Mouse (Mus musculus) CD4-positive helper T cell, adult 2 months (primary cell): Measurements from ENCODE around the gene Csde1.

Source experiments
- DNase-seq: peaks from one replicate; pipeline ENCODE4 v3.0.0-alpha.2; 2012; ENCODE audit warnings: low read depth, missing footprints, low spot score

Gene Csde1

DNA sequence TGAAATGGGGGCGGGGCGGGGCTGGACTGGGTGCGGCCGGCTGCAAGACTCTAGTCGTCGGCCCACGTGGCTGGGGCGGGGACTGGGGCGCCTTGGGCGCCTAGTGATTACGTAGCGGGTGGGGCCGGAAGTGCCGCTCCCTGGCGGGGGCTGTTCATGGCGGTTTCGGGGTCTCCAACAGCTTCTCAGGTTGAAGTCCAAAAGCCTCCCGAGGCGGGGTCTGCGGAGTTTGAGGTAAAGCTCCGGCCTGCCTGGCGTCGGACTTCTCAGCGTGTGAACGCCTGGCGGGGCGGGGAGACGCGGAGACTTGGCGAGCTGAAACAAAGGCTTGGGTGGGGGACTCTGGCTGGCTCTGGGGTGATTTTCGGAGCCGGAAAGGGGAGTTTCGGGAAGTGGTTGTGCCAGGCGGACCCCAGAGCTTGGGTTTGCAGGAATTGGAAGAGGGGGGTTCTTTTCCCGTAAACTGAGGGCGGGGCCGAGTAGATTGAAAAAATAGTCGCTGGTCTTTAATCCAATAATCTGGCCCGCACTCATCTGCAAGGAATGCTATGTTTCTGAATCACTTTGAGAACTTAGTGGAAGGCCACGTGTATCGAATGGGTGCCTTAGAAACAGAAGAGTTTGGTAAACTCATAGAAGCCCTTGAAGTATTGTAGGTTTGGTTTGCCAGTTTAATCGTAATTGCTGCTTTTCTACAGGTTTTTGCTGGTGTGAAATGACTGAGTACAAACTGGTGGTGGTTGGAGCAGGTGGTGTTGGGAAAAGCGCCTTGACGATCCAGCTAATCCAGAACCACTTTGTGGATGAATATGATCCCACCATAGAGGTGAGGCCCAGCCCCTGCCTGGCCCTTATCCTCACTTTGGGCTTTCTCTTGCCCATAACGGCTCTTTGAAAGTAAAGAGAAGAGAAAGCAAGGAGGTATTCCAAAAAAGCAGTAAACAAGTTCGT lies 38.3 kb downstream of the Csde1 start, which contains the start of gene Nras:
TSS of gene Nras (plus strand) at position 79 of the 951 bp plus-strand sequence.
- peak; percentile 94 for DNase-seq

- no peak for DNase-seq
These were observed 46.7 kb downstream of the Csde1 start for GRCm38 (mm10) chr3:103066927-103067326.

GRCm38 (mm10) chr3:103068971-103069370 lies 48.7 kb downstream of the Csde1 start:
- DNase-seq, result no peak

DNA sequence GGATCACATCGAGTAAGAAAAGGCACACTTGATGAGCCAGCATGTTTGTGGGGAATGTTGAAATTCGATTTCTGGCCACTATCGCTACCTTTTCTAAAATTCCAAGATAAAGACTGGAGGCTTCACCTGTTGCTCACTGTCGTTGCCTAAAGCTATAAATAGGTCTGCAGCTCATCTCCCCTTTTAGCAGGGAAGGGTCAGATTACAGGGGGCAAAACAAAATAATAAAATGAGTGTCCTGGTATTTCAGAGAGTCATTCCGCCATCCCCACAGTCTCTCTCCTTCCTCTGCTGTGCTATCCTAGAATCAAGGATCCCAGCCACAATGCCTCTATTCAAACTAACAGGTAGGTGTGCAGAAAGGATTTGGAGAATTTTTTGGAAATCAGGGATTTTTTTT lies 53.5 kb downstream of the Csde1 start, which contains the start of gene Ampd1:
TSS of gene Ampd1 (plus strand) at position 244 of the 400 bp plus-strand sequence.
- no peak for DNase-seq

- no peak for DNase-seq
These were observed 55.6 kb downstream of the Csde1 start for GRCm38 (mm10) chr3:103075871-103076270.

DNA sequence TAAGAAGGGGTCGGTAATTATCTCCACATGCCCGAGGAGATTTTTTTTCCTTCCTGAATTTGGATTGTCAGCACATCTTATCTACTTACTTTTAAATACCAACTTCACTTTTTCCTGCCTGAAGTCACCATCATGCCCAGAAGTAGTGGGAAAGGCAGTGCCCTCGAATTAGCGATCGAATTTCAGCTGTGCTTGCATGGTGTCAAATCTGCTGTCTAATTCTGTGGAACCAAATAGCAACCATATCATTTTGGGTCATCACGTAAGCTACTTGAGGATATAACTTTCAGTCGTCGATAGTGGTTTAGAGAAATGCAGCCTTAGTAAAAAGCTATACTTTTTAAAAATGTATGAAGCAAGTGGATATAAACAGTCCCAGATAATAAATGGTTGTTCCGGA lies 56.2 kb downstream of the Csde1 start:
- DNase-seq, result no peak

GRCm38 (mm10) chr3:103079301-103079700 lies 59.1 kb downstream of the Csde1 start:
- DNase-seq, result no peak

GRCm38 (mm10) chr3:103081051-103081450 lies 60.8 kb downstream of the Csde1 start:
- no peak for DNase-seq

GRCm38 (mm10) chr3:103081861-103082453 lies 61.7 kb downstream of the Csde1 start:
- no peak for DNase-seq

DNA sequence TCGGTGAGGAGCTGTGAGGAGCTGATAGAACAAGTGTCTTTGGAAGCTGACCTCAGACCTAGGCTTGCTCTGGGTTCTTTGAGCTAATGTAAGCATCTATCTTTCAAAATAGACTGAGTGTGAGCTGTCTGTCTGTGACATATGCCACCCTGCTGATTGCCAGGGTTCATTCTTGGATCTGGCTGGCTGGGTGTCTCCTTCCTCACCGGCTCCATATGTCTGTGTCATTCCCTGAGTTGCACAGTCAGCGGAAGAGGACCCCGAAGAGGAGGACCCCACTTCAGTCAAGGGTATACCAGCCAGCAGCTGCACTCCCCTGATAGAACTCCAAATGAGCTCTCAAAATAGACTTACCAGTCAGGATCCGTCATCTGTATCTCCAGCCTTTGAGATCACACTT lies 62.5 kb downstream of the Csde1 start:
- DNase-seq, result no peak

GRCm38 (mm10) chr3:103085986-103086385 lies 65.8 kb downstream of the Csde1 start:
- no peak for DNase-seq

- peak; percentile 79 for DNase-seq
These were observed 71.5 kb downstream of the Csde1 start for GRCm38 (mm10) chr3:103091753-103092152.

DNA sequence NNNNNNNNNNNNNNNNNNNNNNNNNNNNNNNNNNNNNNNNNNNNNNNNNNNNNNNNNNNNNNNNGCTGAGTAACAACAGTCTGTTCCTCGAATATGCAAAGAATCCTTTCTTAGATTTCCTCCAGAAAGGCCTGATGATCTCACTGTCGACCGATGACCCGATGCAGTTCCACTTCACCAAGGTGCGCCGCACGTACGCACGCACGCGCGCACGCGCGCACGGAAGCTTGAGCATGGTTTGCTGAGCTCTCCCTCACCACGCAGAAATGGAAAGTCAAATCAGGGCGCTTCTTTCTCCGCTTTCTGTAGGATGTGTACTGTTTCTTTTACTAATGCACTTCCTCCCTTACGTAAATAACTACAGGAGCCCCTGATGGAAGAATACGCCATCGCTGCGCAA lies 78.4 kb downstream of the Csde1 start:
- DNase-seq, result no peak

GRCm38 (mm10) chr3:103099667-103100066 lies 79.4 kb downstream of the Csde1 start:
- peak; percentile 34 for DNase-seq

GRCm38 (mm10) chr3:103100735-103101134 lies 80.5 kb downstream of the Csde1 start:
- peak; percentile 53 for DNase-seq

- DNase-seq, result no peak
These were observed 81.0 kb downstream of the Csde1 start for GRCm38 (mm10) chr3:103101194-103101593.

DNA sequence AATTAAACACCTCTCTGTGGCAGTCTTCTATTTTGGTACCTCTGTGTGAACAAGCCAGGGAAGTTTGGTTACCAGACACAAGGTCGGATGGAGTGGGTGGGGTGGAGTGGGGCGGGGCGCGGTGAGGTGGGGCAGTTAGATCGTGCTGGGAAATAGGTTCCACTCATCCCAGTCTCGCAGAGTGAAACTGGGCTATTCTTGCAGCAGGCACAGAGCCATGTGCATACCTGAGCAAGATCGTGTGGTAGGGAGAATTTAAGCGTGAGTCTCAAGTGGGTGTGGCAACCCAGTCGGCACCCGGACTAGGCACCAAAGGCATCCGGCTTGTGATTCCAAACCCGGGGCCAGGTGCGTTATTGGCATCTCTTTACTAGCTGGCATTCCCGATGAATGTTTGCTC lies 81.7 kb downstream of the Csde1 start:
- DNase-seq, result no peak

DNA sequence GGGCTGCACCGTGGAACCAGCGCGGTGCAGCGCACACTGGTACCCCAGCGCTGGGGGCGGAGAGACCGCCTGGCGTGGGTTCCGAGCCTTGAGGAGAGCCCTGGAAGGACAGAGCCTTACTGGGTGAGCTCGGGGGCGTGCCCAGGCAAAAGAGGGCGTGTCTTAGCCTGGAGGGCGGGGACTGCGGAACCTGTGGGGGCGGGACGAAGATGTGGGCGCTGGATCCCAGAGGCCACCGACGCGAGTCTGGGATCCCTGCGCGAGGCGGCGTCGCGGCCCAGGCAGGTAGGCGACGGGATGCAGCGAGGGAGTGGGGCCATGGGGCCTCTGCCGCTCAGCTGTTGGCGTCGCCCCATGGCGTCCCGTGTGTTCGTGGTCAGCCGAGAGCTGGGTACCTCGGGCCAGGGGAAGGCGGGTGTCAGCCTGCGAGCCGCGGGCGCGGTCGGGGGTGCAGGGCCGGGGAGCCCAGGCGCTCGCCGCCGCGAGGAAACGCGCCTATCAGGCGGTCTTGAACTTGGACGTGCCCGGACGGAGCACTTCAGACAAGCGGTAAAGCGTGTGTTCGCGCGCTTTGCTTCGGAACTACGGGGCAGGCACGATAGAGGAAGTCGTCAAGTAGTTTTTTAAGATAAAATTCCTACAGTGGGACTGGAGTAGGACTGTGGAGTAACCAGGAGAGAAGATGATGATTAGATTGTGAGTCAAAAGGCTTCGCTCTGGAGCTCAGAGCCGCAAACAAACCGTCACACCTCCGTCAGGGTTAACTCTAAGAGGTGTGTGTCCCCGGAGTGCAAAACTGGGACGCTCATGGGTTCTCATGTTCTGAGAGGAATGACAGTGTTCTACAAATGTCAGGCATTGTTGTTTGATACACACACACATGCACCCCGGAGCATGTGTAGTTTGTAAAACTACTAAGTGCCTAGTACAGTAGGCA lies 82.5 kb downstream of the Csde1 start, which contains the start of gene Dennd2c:
TSS of gene Dennd2c (plus strand) at position 151 of the 937 bp plus-strand sequence.
- peak; percentile 89 for DNase-seq
